Mouse (Mus musculus) B cell, adult 2 months (primary cell): ENCODE measurements around the gene Rbfox1.

ENCODE experiments used
- DNase-seq, 2 experiments: peaks; one replicate each; pipeline ENCODE4 v3.0.0; 2022

Gene Rbfox1

GRCm38 (mm10) chr16:5992045-5993011, 107.2 kb downstream of the Rbfox1 start:
- DNase-seq, result no peak

- DNase-seq, result no peak
These were observed 112.0 kb downstream of the Rbfox1 start for GRCm38 (mm10) chr16:5997136-5997535.

- DNase-seq, result no peak
These were observed 112.5 kb downstream of the Rbfox1 start for GRCm38 (mm10) chr16:5997651-5998050.

- no peak for DNase-seq
These were observed 114.9 kb downstream of the Rbfox1 start for GRCm38 (mm10) chr16:6000016-6000415.

GRCm38 (mm10) chr16:6006996-6007395, 121.8 kb downstream of the Rbfox1 start:
- no peak for DNase-seq

- no peak for DNase-seq
These were observed 127.7 kb downstream of the Rbfox1 start for GRCm38 (mm10) chr16:6012853-6013252.

GRCm38 (mm10) chr16:6018639-6019038, 133.5 kb downstream of the Rbfox1 start:
- DNase-seq, result no peak

- no peak for DNase-seq
These were observed 134.2 kb downstream of the Rbfox1 start for GRCm38 (mm10) chr16:6019361-6019760.

- no peak for DNase-seq
These were observed 146.1 kb downstream of the Rbfox1 start for GRCm38 (mm10) chr16:6031280-6031679.

- DNase-seq, result no peak
These were observed 147.4 kb downstream of the Rbfox1 start for GRCm38 (mm10) chr16:6032563-6032962.

- no peak for DNase-seq
These were observed 149.7 kb downstream of the Rbfox1 start for GRCm38 (mm10) chr16:6034876-6035275.

GRCm38 (mm10) chr16:6037009-6037408, 151.9 kb downstream of the Rbfox1 start:
- DNase-seq, result no peak

GRCm38 (mm10) chr16:6042766-6043165, 157.6 kb downstream of the Rbfox1 start:
- DNase-seq, result no peak

GRCm38 (mm10) chr16:6048601-6049000, 163.4 kb downstream of the Rbfox1 start:
- no peak for DNase-seq

- DNase-seq, result no peak
These were observed 177.3 kb downstream of the Rbfox1 start for GRCm38 (mm10) chr16:6062495-6062894.

GRCm38 (mm10) chr16:6065481-6065880, 180.3 kb downstream of the Rbfox1 start:
- no peak for DNase-seq

GRCm38 (mm10) chr16:6075442-6076050, 190.4 kb downstream of the Rbfox1 start:
- no peak for DNase-seq

- DNase-seq, result no peak
These were observed 193.9 kb downstream of the Rbfox1 start for GRCm38 (mm10) chr16:6079017-6079416.

- DNase-seq, result no peak
These were observed 199.7 kb downstream of the Rbfox1 start for GRCm38 (mm10) chr16:6084701-6085365.

- no peak for DNase-seq
These were observed 201.0 kb downstream of the Rbfox1 start for GRCm38 (mm10) chr16:6086200-6086599.

GRCm38 (mm10) chr16:6091326-6092123, 206.4 kb downstream of the Rbfox1 start:
- DNase-seq, result no peak

- DNase-seq, result no peak
These were observed 210.6 kb downstream of the Rbfox1 start for GRCm38 (mm10) chr16:6095604-6096372.
